Mouse (Mus musculus) urinary bladder, postnatal 36 days (tissue): ENCODE measurements around the gene Kcnk4.

Experiments
- DNase-seq, 2 experiments: peaks; one replicate each; pipeline ENCODE4 v3.0.0; 2022; ENCODE audit warnings: low spot score in 2 of 2, mixed read lengths in 1 of 2

Kcnk4 gene

GRCm38 (mm10) chr19:6937541-6938465, 3.5 kb upstream of the Kcnk4 start:
- DNase-seq, result no peak

GRCm38 (mm10) chr19:6936299-6936698, 2.0 kb upstream of the Kcnk4 start:
- DNase-seq, result no peak

- DNase-seq, result no peak
Observed at GRCm38 (mm10) chr19:6933436-6934194, 700 bp downstream of the Kcnk4 start.

GRCm38 (mm10) chr19:6933102-6933435, 1.2 kb downstream of the Kcnk4 start:
- no peak for DNase-seq

GRCm38 (mm10) chr19:6932018-6932417, 2.3 kb downstream of the Kcnk4 start:
- DNase-seq, result no peak

GRCm38 (mm10) chr19:6931002-6931401, 3.3 kb downstream of the Kcnk4 start:
- no peak for DNase-seq

GRCm38 (mm10) chr19:6928080-6928479, 6.2 kb downstream of the Kcnk4 start:
- DNase-seq, result no peak

GRCm38 (mm10) chr19:6926559-6927255, 7.6 kb downstream of the Kcnk4 start:
- peak; percentile 67 to 74 for DNase-seq

- DNase-seq, result no peak
Observed at GRCm38 (mm10) chr19:6925611-6926329, 8.5 kb downstream of the Kcnk4 start.

GRCm38 (mm10) chr19:6925307-6925573, 9.1 kb downstream of the Kcnk4 start, which contains the start of gene Catsperz:
Gene Catsperz, minus strand, starts transcription at chr19:6925380.
- DNase-seq, result no peak

- peak; percentile 87 to 88 for DNase-seq
Observed at GRCm38 (mm10) chr19:6924461-6925306, 9.6 kb downstream of the Kcnk4 start.

GRCm38 (mm10) chr19:6922901-6923735, 11.2 kb downstream of the Kcnk4 start:
- DNase-seq, result no peak

GRCm38 (mm10) chr19:6921647-6922567, 12.4 kb downstream of the Kcnk4 start, which contains the start of gene Esrra:
Gene Esrra, minus strand, starts transcription at chr19:6921813.
- DNase-seq, result peak; percentile 100

- DNase-seq, result peak in 1 of 2 experiments; percentile 57
Observed at GRCm38 (mm10) chr19:6920741-6921636, 13.3 kb downstream of the Kcnk4 start.

GRCm38 (mm10) chr19:6919876-6920740, 14.2 kb downstream of the Kcnk4 start:
- peak in 1 of 2 experiments; percentile 69 for DNase-seq

- DNase-seq, result no peak
Observed at GRCm38 (mm10) chr19:6919431-6919830, 14.9 kb downstream of the Kcnk4 start.

GRCm38 (mm10) chr19:6918321-6918720, 16.0 kb downstream of the Kcnk4 start:
- DNase-seq, result no peak
